Mouse (Mus musculus) hindbrain, embryonic 13.5 days (tissue): Measurements from ENCODE around the gene Hoxa11. TPM values are rescaled to one million over a fixed set of nuclear protein-coding genes. Genes with fewer than 3 reads are reported as not detected.

Source experiments
- ATAC-seq: fragments of 200-750 bp; cut with Nextera tagmentation; 2 replicates; pipeline ENCODE4 v1.8.0; 2017; ENCODE audit warnings: moderate TSS enrichment; ENCODE audit not compliant: low FRiP score
- H3K27ac ChIP-seq: fragments of 300-500 bp; sonication (generic); 2 replicates; pipeline ENCODE4 v1.5.1; 2015; ENCODE audit warnings: inconsistent platforms, mild to moderate bottlenecking, moderate library complexity
- H3K27me3 ChIP-seq: fragments of 300-500 bp; sonication (generic); 2 replicates; pipeline ENCODE4 v1.6.1; 2015; ENCODE audit warnings: mild to moderate bottlenecking, inconsistent platforms
- H3K36me3 ChIP-seq: fragments of 300-500 bp; sonication (generic); 2 replicates; pipeline ENCODE4 v1.6.1; 2015; ENCODE audit warnings: mild to moderate bottlenecking, inconsistent platforms
- H3K4me1 ChIP-seq: fragments of 300-500 bp; sonication (generic); replicated peaks from 2 replicates; pipeline ENCODE4 v1.6.1; 2015; ENCODE audit warnings: inconsistent platforms
- H3K4me2 ChIP-seq: fragments of 300-500 bp; sonication (generic); 2 replicates; pipeline ENCODE4 v1.6.1; 2015; ENCODE audit warnings: inconsistent platforms, mild to moderate bottlenecking, moderate library complexity
- H3K4me3 ChIP-seq: fragments of 300-500 bp; sonication (generic); 2 replicates; pipeline ENCODE4 v1.5.1; 2015; ENCODE audit warnings: mild to moderate bottlenecking, inconsistent platforms
- H3K9ac ChIP-seq: fragments of 300-500 bp; sonication (generic); 2 replicates; pipeline ENCODE4 v1.6.1; 2015; ENCODE audit warnings: mild to moderate bottlenecking, inconsistent platforms
- H3K9me3 ChIP-seq: fragments of 300-500 bp; sonication (generic); 2 replicates; pipeline ENCODE4 v1.6.1; 2016; ENCODE audit warnings: inconsistent platforms
- WGBS: fragments of 180-500 bp; shearing (Covaris S2); methylation state at CpG from one replicate; pipeline ENCODE4 v1.1.7; 2015; 5-methylcytosine and 5-hydroxymethylcytosine counted together
- polyA plus RNA-seq: library from polyadenylated mRNA; unstranded; fragments of >200 nt; fragmentation: Nextera tagmentation; extraction: Ambion mirVana; gene quantifications from 2 replicates; pipeline ENCODE4 v1.2.1, GENCODE M21; 2015

Gene Hoxa11
- polyA plus RNA-seq, 1 experiment from 2014 or later, result not detected

- no peak overlapping the region for H3K4me2 ChIP-seq
- no peak for ATAC-seq
- peaks cover 98% of the 10 kb centered on the region for H3K27me3 ChIP-seq
- 3% methylated on average over 9 of the region's 9 CpGs for WGBS
- no peaks in the 10 kb centered on the region for H3K9me3 ChIP-seq
- H3K27ac ChIP-seq, result no peak overlapping the region
- H3K4me3 ChIP-seq, result no peak overlapping the region
- no peak overlapping the region for H3K9ac ChIP-seq
- no peaks in the 10 kb centered on the region for H3K36me3 ChIP-seq
- H3K4me1 ChIP-seq, result 0 out of 2 replicates have a peak, but pooled peaks cover 10% of the 10 kb centered on the region
Observed at GRCm38 (mm10) chr6:52241001-52241621, 4.5 kb downstream of the Hoxa11 start.

- Histone ChIP-seq H3K27ac (no peak within 1 kb of the TSS), H3K4me2 (no peak within 1 kb of the TSS), H3K27me3 (peaks cover 98% of the 10 kb centered on the region), H3K36me3 (no peaks in the 10 kb centered on the region), H3K4me1 (0 out of 2 replicates have a peak, but pooled peaks cover 10% of the 10 kb centered on the region), H3K9me3 (no peaks in the 10 kb centered on the region), H3K9ac (no peak within 1 kb of the TSS), H3K4me3 (peak within 1 kb of the TSS; percentile 12; the same call in 1 of the 2 replicates)
- ATAC-seq, result no peak
- WGBS, result under 1% methylated on average over 35 of the region's 35 CpGs
Observed at GRCm38 (mm10) chr6:52240389-52241000, 5.1 kb downstream of the Hoxa11 start, which contains the start of gene Hoxa10. Gene Hoxa10, minus strand, starts transcription at chr6:52240854.

GRCm38 (mm10) chr6:52239625-52240388 is 5.8 kb downstream of the Hoxa11 start:
- H3K36me3 ChIP-seq, result no peaks in the 10 kb centered on the region
- H3K27me3 ChIP-seq, result peaks cover 98% of the 10 kb centered on the region
- H3K9ac ChIP-seq, result no peak overlapping the region
- peak overlapping the region; percentile 12; the same call in 1 of the 2 replicates for H3K4me3 ChIP-seq
- H3K4me1 ChIP-seq, result 0 out of 2 replicates have a peak, but pooled peaks cover 5% of the 10 kb centered on the region
- ATAC-seq, result no peak
- H3K27ac ChIP-seq, result no peak overlapping the region
- WGBS, result under 1% methylated on average over 30 of the region's 30 CpGs
- H3K4me2 ChIP-seq, result no peak overlapping the region
- H3K9me3 ChIP-seq, result no peaks in the 10 kb centered on the region

- H3K4me3 ChIP-seq, result no peak overlapping the region
- 0 out of 2 replicates have a peak, but pooled peaks cover 5% of the 10 kb centered on the region for H3K4me1 ChIP-seq
- peaks cover 98% of the 10 kb centered on the region for H3K27me3 ChIP-seq
- no peak overlapping the region for H3K4me2 ChIP-seq
- H3K9ac ChIP-seq, result no peak overlapping the region
- no peaks in the 10 kb centered on the region for H3K36me3 ChIP-seq
- WGBS, result 3% methylated on average over 7 of the region's 7 CpGs
- no peak for ATAC-seq
- H3K9me3 ChIP-seq, result no peaks in the 10 kb centered on the region
- H3K27ac ChIP-seq, result no peak overlapping the region
Observed at GRCm38 (mm10) chr6:52238976-52239375, 6.6 kb downstream of the Hoxa11 start.

GRCm38 (mm10) chr6:52238155-52238545 is 7.5 kb downstream of the Hoxa11 start:
- 4% methylated on average over 7 of the region's 7 CpGs for WGBS
- Histone ChIP-seq H3K4me2 (no peak overlapping the region), H3K27ac (no peak overlapping the region), H3K36me3 (no peaks in the 10 kb centered on the region), H3K27me3 (peaks cover 98% of the 10 kb centered on the region), H3K9ac (no peak overlapping the region), H3K9me3 (no peaks in the 10 kb centered on the region), H3K4me1 (0 out of 2 replicates have a peak, but pooled peaks cover 5% of the 10 kb centered on the region), H3K4me3 (no peak overlapping the region)
- ATAC-seq, result no peak

GRCm38 (mm10) chr6:52237346-52238154 is 8.1 kb downstream of the Hoxa11 start:
- ATAC-seq, result no peak
- 11% methylated on average over 10 of the region's 10 CpGs for WGBS
- Histone ChIP-seq H3K36me3 (no peaks in the 10 kb centered on the region), H3K4me3 (no peak overlapping the region), H3K4me1 (0 out of 2 replicates have a peak, but pooled peaks cover 5% of the 10 kb centered on the region), H3K4me2 (no peak overlapping the region), H3K27ac (no peak overlapping the region), H3K9me3 (no peaks in the 10 kb centered on the region), H3K27me3 (peaks cover 98% of the 10 kb centered on the region), H3K9ac (no peak overlapping the region)

- WGBS, result 9% methylated on average over 3 of the region's 3 CpGs
- no peak overlapping the region for H3K4me2 ChIP-seq
- no peaks in the 10 kb centered on the region for H3K9me3 ChIP-seq
- H3K9ac ChIP-seq, result no peak overlapping the region
- H3K36me3 ChIP-seq, result no peaks in the 10 kb centered on the region
- H3K4me1 ChIP-seq, result 0 out of 2 replicates have a peak, but pooled peaks cover 5% of the 10 kb centered on the region
- ATAC-seq, result no peak
- no peak overlapping the region for H3K27ac ChIP-seq
- H3K4me3 ChIP-seq, result no peak overlapping the region
- peaks cover 98% of the 10 kb centered on the region for H3K27me3 ChIP-seq
Observed at GRCm38 (mm10) chr6:52236806-52237205, 8.8 kb downstream of the Hoxa11 start.

GRCm38 (mm10) chr6:52235866-52236265 is 9.7 kb downstream of the Hoxa11 start:
- no peak overlapping the region for H3K4me3 ChIP-seq
- no peak for ATAC-seq
- WGBS, result 20% methylated on average over 6 of the region's 6 CpGs
- H3K36me3 ChIP-seq, result no peaks in the 10 kb centered on the region
- H3K4me2 ChIP-seq, result no peak overlapping the region
- no peak overlapping the region for H3K9ac ChIP-seq
- no peaks in the 10 kb centered on the region for H3K9me3 ChIP-seq
- 0 out of 2 replicates have a peak, but pooled peaks cover 5% of the 10 kb centered on the region for H3K4me1 ChIP-seq
- H3K27ac ChIP-seq, result no peak overlapping the region
- peaks cover 94% of the 10 kb centered on the region for H3K27me3 ChIP-seq

GRCm38 (mm10) chr6:52235267-52235666 is 10.3 kb downstream of the Hoxa11 start:
- Histone ChIP-seq H3K4me3 (no peak overlapping the region), H3K4me1 (0 out of 2 replicates have a peak, but pooled peaks cover 2% of the 10 kb centered on the region), H3K27ac (no peak overlapping the region), H3K36me3 (no peaks in the 10 kb centered on the region), H3K9ac (no peak overlapping the region), H3K27me3 (peaks cover 94% of the 10 kb centered on the region), H3K9me3 (no peaks in the 10 kb centered on the region), H3K4me2 (no peak overlapping the region)
- no peak for ATAC-seq
- WGBS, result 25% methylated on average over 9 of the region's 9 CpGs

- H3K36me3 ChIP-seq, result no peaks in the 10 kb centered on the region
- H3K9ac ChIP-seq, result no peak overlapping the region
- no peaks in the 10 kb centered on the region for H3K4me1 ChIP-seq
- H3K9me3 ChIP-seq, result no peaks in the 10 kb centered on the region
- H3K4me3 ChIP-seq, result no peak overlapping the region
- H3K27me3 ChIP-seq, result peaks cover 94% of the 10 kb centered on the region
- H3K27ac ChIP-seq, result no peak overlapping the region
- ATAC-seq, result no peak
- WGBS, result 2% methylated on average over 58 of the region's 68 CpGs
- H3K4me2 ChIP-seq, result no peak overlapping the region
Observed at GRCm38 (mm10) chr6:52234428-52235140, 11.0 kb downstream of the Hoxa11 start.
